Mouse (Mus musculus): ENCODE data around the gene Sart1. TPM values are rescaled to one million over a fixed set of nuclear protein-coding genes. Genes with fewer than 3 reads are reported as not detected.

Gene Sart1
- total RNA-seq, 2 experiments from 2014 or later = 29.0 to 36.5 TPM

Other genes with a start within 250 kb of the Sart1 start
- gene Pacs1, start 115.6 kb downstream of the Sart1 start, total RNA-seq (2021) = 1 to 10 TPM; 5.6 to 6.5 TPM
- gene Sf3b2, start 93.2 kb downstream of the Sart1 start, total RNA-seq (2021) = 10 to 100 TPM; 65.4 to 69.5 TPM
- gene Gal3st3, start 90.4 kb downstream of the Sart1 start, total RNA-seq (2021) = not detected
- gene Catsper1, start 53.0 kb downstream of the Sart1 start, total RNA-seq (2021) = not detected
- gene Cst6, start 39.1 kb downstream of the Sart1 start, total RNA-seq (2021) = 10 to 100 TPM; 19.7 to 41.3 TPM
- gene Eif1ad, start 22.0 kb downstream of the Sart1 start, total RNA-seq (2021) = 10 to 100 TPM; 12.7 to 13.4 TPM
- 100 to 1,000 TPM; 114 to 122 TPM for gene Banf1, start 21.5 kb downstream of the Sart1 start, total RNA-seq (2021)
- gene Tsga10ip, start 13.8 kb upstream of the Sart1 start, total RNA-seq (2021) = 1 to 10 TPM in 1 of 2 experiments, not detected in 1; 1.2 TPM
- gene Drap1, start 36.3 kb upstream of the Sart1 start, total RNA-seq (2021) = 100 to 1,000 TPM; 473 to 502 TPM
- 10 to 100 TPM; 32.1 to 33.5 TPM for gene AI837181, start 36.4 kb upstream of the Sart1 start, total RNA-seq (2021)
- gene Fosl1, start 58.8 kb upstream of the Sart1 start, total RNA-seq (2021) = not detected
- gene Ccdc85b, start 69.2 kb upstream of the Sart1 start, total RNA-seq (2021) = 1 to 10 TPM; 4.5 to 6.6 TPM
- 10 to 100 TPM; 36.9 to 38.4 TPM for gene Fibp, start 71.9 kb upstream of the Sart1 start, total RNA-seq (2021)
- gene Ctsw, start 79.8 kb upstream of the Sart1 start, total RNA-seq (2021) = not detected
- gene Efemp2, start 85.3 kb upstream of the Sart1 start, total RNA-seq (2021) = 10 to 100 TPM in 1 of 2 experiments, 1 to 10 TPM in 1; 7.8 to 12.2 TPM
- gene Mus81, start 99.7 kb upstream of the Sart1 start, total RNA-seq (2021) = 10 to 100 TPM; 20.3 to 21.6 TPM
- gene Cfl1, start 101.8 kb upstream of the Sart1 start, total RNA-seq (2021) = 100 to 1,000 TPM in 1 of 2 experiments, 10 to 100 TPM in 1; 83.6 to 106 TPM
- gene 1700020D05Rik, start 115.1 kb upstream of the Sart1 start, total RNA-seq (2021) = under 1 TPM; 0.64 to 0.88 TPM
- gene Snx32, start 121.8 kb upstream of the Sart1 start, total RNA-seq (2021) = 1 to 10 TPM; 6.9 to 7.5 TPM
- gene Ovol1, start 171.9 kb upstream of the Sart1 start, total RNA-seq (2021) = not detected
- 1 to 10 TPM; 1.4 to 1.5 TPM for gene Ap5b1, start 179.3 kb upstream of the Sart1 start, total RNA-seq (2021)
- gene Rnaseh2c, start 213.2 kb upstream of the Sart1 start, total RNA-seq (2021) = 10 to 100 TPM; 45.2 to 47.1 TPM
- gene Kat5, start 221.5 kb upstream of the Sart1 start, total RNA-seq (2021) = 10 to 100 TPM; 15.6 to 15.7 TPM
- 10 to 100 TPM; 12.5 to 13.7 TPM for gene Rela, start 248.8 kb upstream of the Sart1 start, total RNA-seq (2021)